Mouse (Mus musculus): ENCODE data around the gene Tmem41b.

Tmem41b gene

DNA sequence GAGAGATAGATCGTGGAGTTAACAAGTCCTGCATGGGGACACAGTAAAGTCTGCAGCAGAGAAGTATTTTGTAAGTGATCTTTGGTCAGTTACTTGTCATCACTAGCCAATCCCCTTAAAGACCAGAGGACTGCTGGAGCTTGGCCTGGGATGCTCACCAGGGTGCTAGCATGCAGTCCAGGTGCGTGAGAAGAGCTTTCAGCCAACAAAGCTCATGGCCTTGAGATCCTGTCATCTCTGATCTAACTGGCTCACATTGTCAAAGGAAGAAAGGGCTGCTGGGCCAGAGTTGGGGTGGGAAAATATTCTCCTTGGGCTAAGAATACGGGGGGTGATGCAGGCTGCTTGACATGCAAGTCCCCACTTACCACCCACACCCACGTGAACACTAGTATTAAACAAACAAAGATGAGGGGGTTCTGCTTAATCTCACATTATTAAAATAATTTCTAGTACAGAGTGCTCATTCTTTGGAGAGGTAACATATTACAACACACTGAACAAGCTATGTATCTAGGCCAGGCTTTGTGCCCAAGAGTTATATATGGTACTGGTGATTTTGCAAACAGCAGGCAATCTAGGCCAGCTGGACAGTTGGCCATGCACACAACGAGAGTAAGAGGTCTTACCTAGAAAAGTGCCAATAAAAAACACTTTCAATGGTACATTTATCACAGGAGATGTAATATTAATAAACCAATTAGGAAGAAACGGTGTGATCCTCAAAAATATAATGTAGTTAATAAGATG lies 10.6 kb downstream of the Tmem41b start:
- DNase-seq (ENCODE audit: low spot score) = no peak

DNA sequence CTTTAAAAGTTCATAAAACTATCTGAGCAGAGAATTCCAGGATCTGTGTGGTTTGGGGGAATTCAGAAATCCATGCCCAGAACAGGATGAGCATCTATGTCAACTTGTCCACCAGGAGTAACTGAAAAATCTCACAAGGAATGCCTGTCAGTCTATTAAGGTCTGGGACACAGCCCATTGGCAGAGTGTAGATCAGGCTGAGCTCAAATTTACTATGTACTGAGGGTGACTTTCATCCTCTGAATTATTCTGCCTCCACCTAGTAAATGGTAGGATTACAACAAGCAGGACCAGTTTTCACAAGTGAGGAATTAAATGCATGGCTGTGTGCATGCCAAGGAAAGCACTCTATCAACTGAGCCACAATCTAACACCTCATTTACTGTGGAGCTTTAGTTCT lies 17.2 kb downstream of the Tmem41b start:
- DNase-seq (ENCODE audit: low spot score) = no peak

GRCm38 (mm10) chr7:109968924-109969450 lies 17.7 kb downstream of the Tmem41b start:
- DNase-seq (ENCODE audit: low spot score) = no peak

- no peak for DNase-seq (ENCODE audit: low spot score)
Observed at GRCm38 (mm10) chr7:109967805-109968579, 18.7 kb downstream of the Tmem41b start.

GRCm38 (mm10) chr7:109965658-109966057 lies 21.1 kb downstream of the Tmem41b start:
- DNase-seq (ENCODE audit: low spot score) = no peak

DNA sequence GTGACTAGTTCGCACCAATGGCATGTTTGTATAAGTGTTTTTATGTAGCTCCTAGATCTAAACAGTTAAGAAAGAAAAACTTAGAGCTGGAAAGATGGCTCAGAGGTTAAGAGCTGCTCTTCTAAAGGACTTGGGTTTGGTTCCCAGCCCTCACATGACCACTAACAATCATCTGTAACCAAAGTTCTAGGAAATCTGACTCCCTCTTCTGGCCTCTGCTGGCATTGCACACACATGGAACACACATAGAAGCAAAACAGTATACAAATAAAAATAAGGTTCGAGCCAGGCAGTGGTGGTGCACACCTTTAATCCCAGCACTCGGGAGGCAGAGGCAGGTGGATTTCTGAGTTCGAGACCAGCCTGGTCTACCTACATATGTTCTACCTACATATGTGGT lies 23.0 kb downstream of the Tmem41b start:
- DNase-seq (ENCODE audit: low spot score) = no peak

GRCm38 (mm10) chr7:109962596-109962995 lies 24.1 kb downstream of the Tmem41b start:
- no peak for DNase-seq (ENCODE audit: low spot score)

- no peak for DNase-seq (ENCODE audit: low spot score)
Observed at GRCm38 (mm10) chr7:109961570-109961969, 25.2 kb downstream of the Tmem41b start.

DNA sequence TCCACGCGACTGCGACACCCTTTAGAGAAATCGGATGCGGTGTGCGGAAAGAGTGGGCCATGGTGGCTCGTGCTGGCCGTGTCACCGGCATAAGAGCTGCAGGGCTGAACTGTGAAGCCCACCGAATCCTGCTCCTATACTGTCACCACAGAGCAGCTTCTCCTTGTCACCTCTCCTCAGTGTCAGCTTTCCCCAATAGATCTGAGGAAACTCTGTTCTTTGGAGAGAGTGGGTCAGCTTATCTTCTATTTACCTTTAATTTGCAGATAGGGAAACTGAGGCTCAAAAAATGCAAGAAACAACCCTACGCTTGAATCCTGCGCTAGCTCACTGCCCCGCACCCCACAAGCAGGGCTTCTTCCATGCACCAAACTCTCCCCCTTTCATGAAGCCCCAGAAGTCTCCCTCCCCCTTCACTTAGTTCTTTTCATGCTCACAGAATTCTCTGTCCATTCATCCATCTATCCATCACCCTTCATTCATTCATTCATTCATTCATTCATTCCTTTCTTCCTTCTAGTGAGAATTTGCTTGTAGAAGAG lies 26.0 kb downstream of the Tmem41b start:
- DNase-seq (ENCODE audit: low spot score) = no peak

DNA sequence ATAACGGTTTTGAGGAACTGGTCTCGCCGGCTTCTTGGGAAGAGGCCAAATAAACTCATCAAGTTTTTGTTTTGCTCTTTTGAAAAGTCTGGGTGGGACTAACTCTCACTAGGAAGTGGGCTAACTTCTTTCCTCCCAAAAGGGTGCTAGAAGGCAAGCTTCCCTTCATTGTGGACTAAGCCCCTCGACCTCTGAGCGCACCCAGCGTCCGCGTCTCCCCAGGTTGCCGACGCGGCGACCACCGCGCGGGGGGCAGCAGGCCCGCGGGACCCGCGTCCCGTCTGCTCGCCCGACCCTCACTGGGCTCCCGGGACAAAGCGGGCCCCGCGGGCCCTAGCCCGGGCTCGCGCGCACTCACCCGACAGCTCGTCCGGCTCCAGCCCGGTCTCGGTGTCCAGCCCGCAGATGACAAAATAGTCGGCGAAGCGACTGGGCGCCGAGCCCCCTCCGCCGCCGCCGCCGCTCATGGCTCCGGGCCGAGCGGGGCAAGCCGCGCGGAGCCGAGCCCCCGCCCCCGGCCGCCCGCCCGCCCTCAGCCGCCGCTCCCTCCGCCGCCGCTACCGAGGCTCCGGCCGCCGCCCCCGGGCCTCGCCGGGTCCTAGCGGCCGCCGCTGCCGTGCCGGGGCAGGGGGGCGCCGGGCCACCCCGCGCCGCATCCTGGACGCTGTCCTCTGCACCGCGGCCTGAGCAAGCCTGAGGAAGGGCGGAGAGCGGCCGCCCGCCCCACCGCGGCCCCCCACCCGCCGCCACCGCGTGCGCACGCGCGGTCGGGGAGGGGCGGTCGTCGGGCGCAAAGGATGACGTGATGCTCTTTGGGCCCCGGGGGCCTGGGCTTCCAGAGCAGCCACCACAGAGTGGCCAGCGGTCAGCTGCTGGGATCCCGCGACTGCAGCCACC lies 26.8 kb downstream of the Tmem41b start, which contains the start of gene Dennd5a:
Gene Dennd5a, minus strand, starts transcription at position 755 of the 897 bp plus-strand sequence.
- peak; percentile 52 for DNase-seq (ENCODE audit: low spot score)

GRCm38 (mm10) chr7:109958843-109959715 lies 27.6 kb downstream of the Tmem41b start:
- no peak for DNase-seq (ENCODE audit: low spot score)

DNA sequence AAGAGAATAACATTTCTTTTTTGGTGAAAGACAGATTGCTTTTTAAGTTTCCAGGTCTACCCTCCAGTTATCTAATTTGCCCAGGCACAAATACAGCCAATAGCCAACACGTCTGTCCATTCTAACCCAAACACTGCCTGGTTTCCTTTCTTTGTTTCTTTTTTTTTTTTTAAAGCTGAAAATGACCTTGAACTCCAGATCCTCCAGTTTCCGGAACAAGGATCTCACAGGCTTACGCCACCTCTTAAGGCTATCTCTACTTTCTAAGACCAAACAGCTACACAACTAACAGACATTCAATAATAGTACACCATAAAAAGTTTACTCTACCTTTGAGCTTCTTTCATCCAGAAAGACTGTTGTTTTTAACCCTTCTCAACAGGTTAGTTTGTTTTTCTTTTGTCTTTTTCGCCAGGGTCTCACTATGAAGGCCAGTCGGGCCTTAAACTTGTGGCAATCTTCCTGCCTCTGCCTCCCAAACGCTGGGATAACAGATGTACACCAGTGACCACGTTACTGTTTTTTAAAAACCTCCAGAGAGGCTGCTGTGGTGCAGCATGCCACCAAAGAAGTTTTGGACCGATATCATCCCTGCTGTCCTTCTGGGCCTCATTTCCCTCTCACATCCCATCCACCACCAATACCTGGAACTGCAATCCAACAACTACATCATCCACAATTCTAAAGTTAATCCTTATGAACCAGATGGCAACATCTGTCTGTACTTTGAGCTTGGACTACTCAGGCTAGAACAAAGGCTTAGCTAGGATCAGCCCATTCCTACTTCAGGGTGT lies 28.5 kb downstream of the Tmem41b start:
- no peak for DNase-seq (ENCODE audit: low spot score)

- DNase-seq (ENCODE audit: low spot score) = no peak
Observed at GRCm38 (mm10) chr7:109954622-109955401, 31.9 kb downstream of the Tmem41b start.

GRCm38 (mm10) chr7:109951297-109951696 lies 35.4 kb downstream of the Tmem41b start:
- DNase-seq (ENCODE audit: low spot score) = no peak

DNA sequence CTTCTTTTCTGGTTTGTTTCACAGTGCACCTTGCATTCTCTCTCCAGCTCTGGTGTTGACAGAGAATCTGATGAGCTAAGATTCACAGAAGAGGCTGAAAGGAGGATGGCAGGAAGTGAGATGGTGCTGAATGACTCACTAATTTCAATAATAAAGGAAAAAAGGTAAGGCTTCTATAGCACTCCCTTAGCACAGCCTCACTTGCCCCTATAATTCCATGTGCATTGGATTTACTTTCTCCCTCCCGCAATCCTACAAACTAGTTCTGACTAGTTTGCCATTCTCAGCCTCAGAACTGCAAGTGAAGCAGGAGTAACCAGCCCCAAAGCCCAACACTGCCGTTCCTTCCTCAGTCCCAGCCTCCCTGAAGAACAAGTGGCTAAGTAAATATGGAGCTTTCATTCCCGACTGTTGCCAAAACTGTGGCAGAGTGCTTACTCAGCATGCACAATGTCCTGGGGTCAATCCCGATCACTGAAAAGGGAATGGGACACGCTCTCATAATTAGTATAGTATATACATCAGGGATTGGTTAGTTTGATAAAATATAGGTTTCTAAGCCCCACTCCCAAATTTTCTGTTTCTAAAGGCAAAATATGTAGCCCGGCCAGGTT lies 42.2 kb downstream of the Tmem41b start:
- no peak for DNase-seq (ENCODE audit: low spot score)

DNA sequence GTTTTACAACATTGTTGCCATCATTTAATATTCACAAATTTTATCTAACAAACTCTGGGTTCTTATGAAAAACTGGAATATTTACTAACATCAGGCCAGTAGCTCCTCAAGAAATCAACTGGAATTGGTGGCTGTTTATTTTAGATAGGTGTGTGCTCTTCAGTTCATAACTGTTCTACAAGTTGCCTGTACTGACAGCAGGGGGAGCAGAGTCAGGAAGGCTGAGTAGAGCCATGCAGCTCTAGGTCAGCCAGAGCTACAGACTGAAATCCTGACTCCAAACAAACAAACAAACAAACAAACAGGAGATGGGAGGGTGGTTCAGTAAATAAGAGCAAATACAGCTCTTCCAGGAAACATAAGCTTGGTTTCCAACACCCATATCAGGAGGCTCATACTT lies 57.1 kb downstream of the Tmem41b start:
- no peak for DNase-seq (ENCODE audit: low spot score)

DNA sequence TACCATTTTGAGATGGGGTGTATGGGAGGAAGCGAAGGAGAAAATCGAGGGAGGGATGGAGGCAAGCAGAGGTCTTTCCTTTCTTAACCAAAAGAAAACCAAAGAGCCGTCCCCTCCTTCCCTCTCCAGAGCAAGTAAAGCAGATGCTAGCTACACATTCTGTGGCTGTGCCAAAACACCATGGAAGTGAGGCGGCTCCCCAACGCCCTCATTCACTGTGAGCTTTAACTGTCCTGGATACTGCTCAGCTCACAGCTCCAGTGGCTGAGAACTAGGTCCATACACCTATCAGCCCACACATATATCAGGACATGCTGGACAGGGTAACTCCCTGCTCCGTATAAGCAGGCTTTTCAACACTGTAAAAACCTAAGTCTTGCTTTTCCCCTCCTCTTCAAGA lies 58.4 kb downstream of the Tmem41b start:
- DNase-seq (ENCODE audit: low spot score) = no peak

GRCm38 (mm10) chr7:109924965-109925364 lies 61.8 kb downstream of the Tmem41b start:
- no peak for DNase-seq (ENCODE audit: low spot score)

- DNase-seq (ENCODE audit: low spot score) = no peak
Observed at GRCm38 (mm10) chr7:109922889-109923288, 63.8 kb downstream of the Tmem41b start.

All from ovary, postnatal 14 days (tissue).